Mouse (Mus musculus) hindlimb bud, embryonic 11.5 days (tissue): Measurements from ENCODE around the gene Rcbtb2.
"Not testable (repeated sequence)": the region's sequence is repeated elsewhere in the genome, so short reads cannot be mapped to it uniquely, and the experiment has no call there.

Experiments
- DNase-seq: peaks from one replicate; pipeline ENCODE4 v3.0.0-alpha.2; 2012; ENCODE audit warnings: low read depth, low spot score; ENCODE audit errors: extremely low spot score

Gene Rcbtb2

GRCm38 (mm10) chr14:73122923-73123278 lies at the start of gene Rcbtb2:
Gene Rcbtb2, plus strand, starts transcription at chr14:73123037.
- DNase-seq = no peak

- no peak for DNase-seq
Observed at GRCm38 (mm10) chr14:73083563-73083962, 39.3 kb upstream of the Rcbtb2 start.

GRCm38 (mm10) chr14:73086425-73086824 lies 36.4 kb upstream of the Rcbtb2 start:
- DNase-seq = no peak

GRCm38 (mm10) chr14:73087247-73087646 lies 35.6 kb upstream of the Rcbtb2 start:
- no peak for DNase-seq

GRCm38 (mm10) chr14:73087746-73088145 lies 35.1 kb upstream of the Rcbtb2 start:
- no peak for DNase-seq

- DNase-seq = no peak
Observed at GRCm38 (mm10) chr14:73088224-73088623, 34.6 kb upstream of the Rcbtb2 start.

- no peak for DNase-seq
Observed at GRCm38 (mm10) chr14:73092871-73093270, 30.0 kb upstream of the Rcbtb2 start.

- DNase-seq = no peak
Observed at GRCm38 (mm10) chr14:73094802-73095550, 27.9 kb upstream of the Rcbtb2 start.

- DNase-seq = no peak
Observed at GRCm38 (mm10) chr14:73098677-73099387, 24.0 kb upstream of the Rcbtb2 start.

GRCm38 (mm10) chr14:73102270-73102865 lies 20.5 kb upstream of the Rcbtb2 start:
- DNase-seq = no peak

GRCm38 (mm10) chr14:73102986-73103385 lies 19.9 kb upstream of the Rcbtb2 start:
- not testable (repeated sequence) for DNase-seq

GRCm38 (mm10) chr14:73104913-73105312 lies 17.9 kb upstream of the Rcbtb2 start:
- no peak for DNase-seq

- no peak for DNase-seq
Observed at GRCm38 (mm10) chr14:73105407-73106185, 17.2 kb upstream of the Rcbtb2 start.

- no peak for DNase-seq
Observed at GRCm38 (mm10) chr14:73106234-73106711, 16.6 kb upstream of the Rcbtb2 start.

- no peak for DNase-seq
Observed at GRCm38 (mm10) chr14:73106957-73107356, 15.9 kb upstream of the Rcbtb2 start.

GRCm38 (mm10) chr14:73107371-73107770 lies 15.5 kb upstream of the Rcbtb2 start:
- DNase-seq = no peak

- DNase-seq = no peak
Observed at GRCm38 (mm10) chr14:73107952-73108351, 14.9 kb upstream of the Rcbtb2 start.

GRCm38 (mm10) chr14:73110682-73111081 lies 12.2 kb upstream of the Rcbtb2 start:
- DNase-seq = no peak

GRCm38 (mm10) chr14:73111091-73111490 lies 11.7 kb upstream of the Rcbtb2 start:
- no peak for DNase-seq

- no peak for DNase-seq
Observed at GRCm38 (mm10) chr14:73112186-73112840, 10.5 kb upstream of the Rcbtb2 start.

- not testable (repeated sequence) for DNase-seq
Observed at GRCm38 (mm10) chr14:73114952-73115351, 7.9 kb upstream of the Rcbtb2 start.
